Mouse (Mus musculus): ENCODE measurements around the gene Iqsec1. TPM values are rescaled to one million over a fixed set of nuclear protein-coding genes. Genes with fewer than 3 reads are reported as not detected.

The Iqsec1 gene
- polyA plus RNA-seq, 1 experiment from 2014 or later: 33.4 TPM

DNA sequence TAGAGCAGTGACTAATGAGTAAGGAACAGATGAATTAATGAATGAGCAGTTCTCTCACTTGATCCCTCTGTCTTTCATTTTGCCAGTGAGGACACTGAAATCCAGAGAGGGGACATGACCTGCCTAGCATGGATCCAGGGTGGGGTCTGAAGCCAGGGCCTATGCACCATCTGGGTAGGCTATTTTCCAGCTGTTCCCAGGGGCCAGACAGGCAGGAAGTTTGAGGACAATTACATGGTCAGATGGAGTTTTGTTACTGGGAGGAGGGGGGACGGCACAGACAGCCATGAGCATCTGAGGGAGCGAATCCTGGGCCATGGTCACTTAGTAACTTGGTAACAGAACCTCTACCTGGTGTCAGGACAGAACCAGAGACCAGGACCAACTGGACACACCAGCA, 220.0 kb downstream of the Iqsec1 start:
- H3K4me2 ChIP-seq (ENCODE audit: low read depth, low read length): no peak overlapping the region
- H3K9me3 ChIP-seq (ENCODE audit: control insufficient read depth, low read length): no peaks in the 10 kb centered on the region
- H3K27me3 ChIP-seq (ENCODE audit: control insufficient read depth, insufficient read depth, low read length): no peaks in the 10 kb centered on the region
- ATAC-seq (ENCODE audit: low read depth): no peak
- H3K36me3 ChIP-seq (ENCODE audit: control insufficient read depth, insufficient read depth, low read length): no peaks in the 10 kb centered on the region
- H3K9ac ChIP-seq (replicated peaks; ENCODE audit: low read depth, low read length): no peak overlapping the region
- peaks cover 6% of the 10 kb centered on the region; the same call in 1 of the 2 replicates for H3K4me1 ChIP-seq (ENCODE audit: control insufficient read depth, insufficient read depth, low read length)
- no peak overlapping the region for H3K4me3 ChIP-seq (ENCODE audit: low read depth, low read length)
- WGBS: 66% methylated on average over 2 of the region's 2 CpGs
- no peak overlapping the region for H3K27ac ChIP-seq (ENCODE audit: low read depth, low read length)

DNA sequence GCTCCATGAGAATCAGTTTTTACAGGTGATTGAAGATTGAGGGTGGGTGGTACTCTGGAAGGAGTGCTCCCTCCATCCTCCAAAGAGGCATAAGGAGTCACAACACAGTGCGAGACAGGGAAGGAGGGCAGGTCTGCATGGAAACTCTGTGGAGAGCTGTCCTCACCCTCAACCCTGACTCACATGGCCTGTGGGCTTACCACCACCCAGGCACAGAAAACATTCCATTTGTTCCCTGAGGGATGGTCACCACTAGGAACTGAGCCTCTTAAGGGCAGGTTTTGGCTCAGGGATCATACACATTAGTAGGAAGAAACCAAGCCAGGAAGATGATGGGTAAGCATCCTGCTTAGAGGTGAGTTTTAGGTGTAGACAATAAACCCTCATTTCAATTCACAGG, 220.6 kb downstream of the Iqsec1 start:
- 95% methylated on average over 1 of the region's 1 CpGs for WGBS

GRCm38 (mm10) chr6:90764753-90765152, 223.7 kb downstream of the Iqsec1 start:
- Histone ChIP-seq H3K27ac (ENCODE audit: low read depth, low read length) (peak overlapping the region; percentile 69), H3K27me3 (ENCODE audit: control insufficient read depth, insufficient read depth, low read length) (no peaks in the 10 kb centered on the region), H3K36me3 (ENCODE audit: control insufficient read depth, insufficient read depth, low read length) (no peaks in the 10 kb centered on the region), H3K4me1 (ENCODE audit: control insufficient read depth, insufficient read depth, low read length) (peaks cover 13% of the 10 kb centered on the region), H3K9me3 (ENCODE audit: control insufficient read depth, low read length) (no peaks in the 10 kb centered on the region), H3K4me3 (ENCODE audit: low read depth, low read length) (no peak overlapping the region), H3K4me2 (ENCODE audit: low read depth, low read length) (no peak overlapping the region), H3K9ac (replicated peaks; ENCODE audit: low read depth, low read length) (no peak overlapping the region)
- 0 out of 2 replicates have a peak, but pooled peaks have one; percentile 32 for ATAC-seq (ENCODE audit: low read depth)
- WGBS: 15% methylated on average over 2 of the region's 2 CpGs

More for the DNA sequence above, 220.6 kb downstream of the Iqsec1 start:
- Histone ChIP-seq H3K27me3 (ENCODE audit: control insufficient read depth, insufficient read depth, low read length) (no peaks in the 10 kb centered on the region), H3K36me3 (ENCODE audit: control insufficient read depth, insufficient read depth, low read length) (no peaks in the 10 kb centered on the region), H3K4me2 (ENCODE audit: low read depth, low read length) (no peak overlapping the region), H3K4me3 (ENCODE audit: low read depth, low read length) (no peak overlapping the region), H3K9me3 (ENCODE audit: control insufficient read depth, low read length) (no peaks in the 10 kb centered on the region), H3K9ac (replicated peaks; ENCODE audit: low read depth, low read length) (no peak overlapping the region), H3K27ac (ENCODE audit: low read depth, low read length) (no peak overlapping the region), H3K4me1 (ENCODE audit: control insufficient read depth, insufficient read depth, low read length) (peaks cover 6% of the 10 kb centered on the region; the same call in 1 of the 2 replicates)
- ATAC-seq (ENCODE audit: low read depth): no peak

- peaks cover 20% of the 10 kb centered on the region for H3K4me1 ChIP-seq (ENCODE audit: control insufficient read depth, insufficient read depth, low read length)
- no peak overlapping the region for H3K9ac ChIP-seq (replicated peaks; ENCODE audit: low read depth, low read length)
- 35% methylated on average over 17 of the region's 18 CpGs for WGBS
- peak; percentile 49; the same call in 1 of the 2 replicates for ATAC-seq (ENCODE audit: low read depth)
- no peaks in the 10 kb centered on the region for H3K9me3 ChIP-seq (ENCODE audit: control insufficient read depth, low read length)
- H3K4me2 ChIP-seq (ENCODE audit: low read depth, low read length): no peak overlapping the region
- no peak overlapping the region for H3K4me3 ChIP-seq (ENCODE audit: low read depth, low read length)
- H3K27ac ChIP-seq (ENCODE audit: low read depth, low read length): peak overlapping the region; percentile 69
- no peaks in the 10 kb centered on the region for H3K36me3 ChIP-seq (ENCODE audit: control insufficient read depth, insufficient read depth, low read length)
- no peaks in the 10 kb centered on the region for H3K27me3 ChIP-seq (ENCODE audit: control insufficient read depth, insufficient read depth, low read length)
Observed at GRCm38 (mm10) chr6:90763959-90764591, 224.4 kb downstream of the Iqsec1 start.

- no peak overlapping the region for H3K27ac ChIP-seq (ENCODE audit: low read depth, low read length)
- no peaks in the 10 kb centered on the region for H3K27me3 ChIP-seq (ENCODE audit: control insufficient read depth, insufficient read depth, low read length)
- WGBS: 79% methylated on average over 4 of the region's 4 CpGs
- peaks cover 20% of the 10 kb centered on the region for H3K4me1 ChIP-seq (ENCODE audit: control insufficient read depth, insufficient read depth, low read length)
- ATAC-seq (ENCODE audit: low read depth): no peak
- no peaks in the 10 kb centered on the region for H3K36me3 ChIP-seq (ENCODE audit: control insufficient read depth, insufficient read depth, low read length)
- H3K4me3 ChIP-seq (ENCODE audit: low read depth, low read length): no peak overlapping the region
- H3K9ac ChIP-seq (replicated peaks; ENCODE audit: low read depth, low read length): no peak overlapping the region
- H3K4me2 ChIP-seq (ENCODE audit: low read depth, low read length): peak overlapping the region; percentile 1; the same call in 1 of the 2 replicates
- no peaks in the 10 kb centered on the region for H3K9me3 ChIP-seq (ENCODE audit: control insufficient read depth, low read length)
Observed at GRCm38 (mm10) chr6:90763295-90763694, 225.2 kb downstream of the Iqsec1 start.

GRCm38 (mm10) chr6:90762120-90762736, 226.3 kb downstream of the Iqsec1 start:
- H3K9ac ChIP-seq (replicated peaks; ENCODE audit: low read depth, low read length): no peak overlapping the region
- no peaks in the 10 kb centered on the region for H3K9me3 ChIP-seq (ENCODE audit: control insufficient read depth, low read length)
- 67% methylated on average over 2 of the region's 2 CpGs for WGBS
- H3K36me3 ChIP-seq (ENCODE audit: control insufficient read depth, insufficient read depth, low read length): no peaks in the 10 kb centered on the region
- no peaks in the 10 kb centered on the region for H3K27me3 ChIP-seq (ENCODE audit: control insufficient read depth, insufficient read depth, low read length)
- ATAC-seq (ENCODE audit: low read depth): no peak
- no peak overlapping the region for H3K27ac ChIP-seq (ENCODE audit: low read depth, low read length)
- no peak overlapping the region for H3K4me3 ChIP-seq (ENCODE audit: low read depth, low read length)
- no peak overlapping the region for H3K4me2 ChIP-seq (ENCODE audit: low read depth, low read length)
- peaks cover 20% of the 10 kb centered on the region for H3K4me1 ChIP-seq (ENCODE audit: control insufficient read depth, insufficient read depth, low read length)

DNA sequence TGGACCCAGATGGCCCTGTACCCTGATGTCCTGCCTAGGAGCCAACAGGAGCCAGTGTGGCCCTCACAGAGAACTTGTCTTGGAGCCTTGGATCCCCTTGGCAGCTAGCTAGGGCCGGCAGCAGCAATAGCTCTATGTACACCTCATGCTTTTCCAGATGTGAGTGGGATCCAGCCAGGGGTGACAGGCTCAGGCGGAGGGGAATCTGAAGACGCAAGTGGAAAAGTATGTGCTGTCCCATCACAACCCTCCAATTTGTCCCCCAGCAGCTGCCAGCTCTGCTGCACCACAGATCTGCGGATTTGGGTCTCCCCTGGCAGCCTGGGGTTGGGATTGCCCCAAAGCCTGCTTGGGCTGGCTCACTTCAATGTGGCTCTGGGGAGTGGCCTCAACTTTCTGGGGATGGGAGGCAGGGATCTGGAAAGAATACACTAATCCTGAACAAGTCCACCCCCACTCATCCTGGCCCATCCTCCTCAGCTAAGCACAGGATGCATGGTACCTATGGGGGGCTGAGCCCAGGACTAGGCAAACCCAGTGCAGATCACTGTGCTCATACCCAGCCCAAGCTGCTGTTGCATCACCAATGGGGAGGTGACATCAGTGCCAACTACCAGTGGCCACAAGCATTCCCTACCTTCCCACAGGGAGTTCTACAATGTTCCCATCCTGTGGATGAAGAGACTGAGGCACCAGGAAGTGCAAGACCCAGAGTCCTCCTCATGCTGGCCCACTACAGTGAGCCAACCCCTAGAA, 227.0 kb downstream of the Iqsec1 start:
- no peak overlapping the region for H3K4me2 ChIP-seq (ENCODE audit: low read depth, low read length)
- H3K36me3 ChIP-seq (ENCODE audit: control insufficient read depth, insufficient read depth, low read length): no peaks in the 10 kb centered on the region
- H3K4me1 ChIP-seq (ENCODE audit: control insufficient read depth, insufficient read depth, low read length): peaks cover 20% of the 10 kb centered on the region
- H3K9me3 ChIP-seq (ENCODE audit: control insufficient read depth, low read length): no peaks in the 10 kb centered on the region
- no peak for ATAC-seq (ENCODE audit: low read depth)
- 83% methylated on average over 4 of the region's 4 CpGs for WGBS
- H3K9ac ChIP-seq (replicated peaks; ENCODE audit: low read depth, low read length): no peak overlapping the region
- no peaks in the 10 kb centered on the region for H3K27me3 ChIP-seq (ENCODE audit: control insufficient read depth, insufficient read depth, low read length)
- no peak overlapping the region for H3K4me3 ChIP-seq (ENCODE audit: low read depth, low read length)
- no peak overlapping the region for H3K27ac ChIP-seq (ENCODE audit: low read depth, low read length)

GRCm38 (mm10) chr6:90760886-90761285, 227.6 kb downstream of the Iqsec1 start:
- H3K27ac ChIP-seq (ENCODE audit: low read depth, low read length): peak overlapping the region; percentile 63; the same call in 1 of the 2 replicates
- H3K4me2 ChIP-seq (ENCODE audit: low read depth, low read length): no peak overlapping the region
- 82% methylated on average over 5 of the region's 5 CpGs for WGBS
- H3K4me3 ChIP-seq (ENCODE audit: low read depth, low read length): no peak overlapping the region
- H3K36me3 ChIP-seq (ENCODE audit: control insufficient read depth, insufficient read depth, low read length): no peaks in the 10 kb centered on the region
- no peaks in the 10 kb centered on the region for H3K27me3 ChIP-seq (ENCODE audit: control insufficient read depth, insufficient read depth, low read length)
- H3K9me3 ChIP-seq (ENCODE audit: control insufficient read depth, low read length): no peaks in the 10 kb centered on the region
- no peak for ATAC-seq (ENCODE audit: low read depth)
- H3K4me1 ChIP-seq (ENCODE audit: control insufficient read depth, insufficient read depth, low read length): peaks cover 20% of the 10 kb centered on the region
- H3K9ac ChIP-seq (replicated peaks; ENCODE audit: low read depth, low read length): no peak overlapping the region

GRCm38 (mm10) chr6:90759754-90760153, 228.7 kb downstream of the Iqsec1 start:
- Histone ChIP-seq H3K4me2 (ENCODE audit: low read depth, low read length) (no peak overlapping the region), H3K27ac (ENCODE audit: low read depth, low read length) (peak overlapping the region; percentile 63), H3K4me3 (ENCODE audit: low read depth, low read length) (no peak overlapping the region), H3K27me3 (ENCODE audit: control insufficient read depth, insufficient read depth, low read length) (no peaks in the 10 kb centered on the region), H3K36me3 (ENCODE audit: control insufficient read depth, insufficient read depth, low read length) (no peaks in the 10 kb centered on the region), H3K9ac (replicated peaks; ENCODE audit: low read depth, low read length) (no peak overlapping the region), H3K9me3 (ENCODE audit: control insufficient read depth, low read length) (no peaks in the 10 kb centered on the region), H3K4me1 (ENCODE audit: control insufficient read depth, insufficient read depth, low read length) (peaks cover 17% of the 10 kb centered on the region)
- 35% methylated on average over 2 of the region's 2 CpGs for WGBS
- ATAC-seq (ENCODE audit: low read depth): peak; percentile 71; the same call in 1 of the 2 replicates
